In the genomic region with DNA sequence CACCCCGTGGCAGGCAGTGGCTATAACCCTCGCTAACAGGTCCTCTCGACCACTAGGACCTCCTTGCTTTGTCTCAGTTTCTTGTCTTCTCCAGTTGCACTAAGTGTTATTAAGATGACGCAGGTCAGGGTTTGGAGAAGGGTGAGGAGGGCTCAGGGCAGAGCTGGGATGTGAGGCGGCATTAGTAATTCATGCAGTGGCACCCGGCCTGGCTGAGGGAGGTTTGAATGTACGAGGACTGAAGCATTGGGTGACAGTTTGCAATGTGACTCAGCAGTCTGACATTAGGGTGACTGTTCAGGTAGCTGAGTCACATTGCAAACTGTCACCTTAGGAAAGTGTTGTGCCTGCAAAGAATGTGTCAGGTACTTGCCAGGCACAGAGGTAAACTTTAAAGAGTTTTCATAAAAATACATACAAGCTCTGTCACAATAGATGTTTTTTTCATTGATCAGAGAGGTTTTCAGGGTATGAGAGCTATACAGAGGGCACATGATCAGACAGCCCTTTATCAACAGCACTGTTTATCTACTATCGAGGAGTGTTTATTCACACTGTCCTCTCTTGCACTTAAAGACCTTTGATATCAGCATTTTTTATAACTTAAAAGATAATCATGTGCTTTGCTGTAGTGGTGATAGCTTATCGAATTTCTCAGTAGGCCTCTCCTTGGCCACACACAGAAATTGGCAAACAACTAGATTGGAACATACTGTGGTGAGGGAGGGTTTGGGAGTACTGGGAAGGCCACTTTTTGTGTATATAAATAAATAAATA, we compare ENCODE assay signal across 16 mouse cellular contexts. TPM values are rescaled to one million over a fixed set of nuclear protein-coding genes. Genes with fewer than 3 reads are reported as not detected.
DNase-seq lines count a peak whose midpoint lies in the region; ATAC-seq and TF ChIP-seq lines count a peak whose summit lies in the region.
"Had no signal": no experiment of that assay in that cellular context is flagged by ENCODE, and none has a peak within 500 bp of the region (broad histone marks: within the 10 kb centered on the region; RNA-seq: fewer than 3 reads in every experiment).

No protein-coding gene starts in this region.

- H3K36me3 ChIP-seq in liver, embryonic 14.5 days (replicated peaks; ENCODE audit: control insufficient read depth, insufficient read depth, low read depth), result no peaks in the 10 kb centered on the region
- H3K36me3 ChIP-seq: embryonic facial prominence, embryonic 10.5 days; midbrain, embryonic 15.5 days had no signal

- peaks cover 13 to 23% of the 10 kb centered on the region in 2 experiments for H3K4me1 ChIP-seq in liver, embryonic 14.5 days (replicated peaks; ENCODE audit: control insufficient read depth in 2 of 2, insufficient read depth in 2 of 2, low read length in 1 of 2)
- H3K4me1 ChIP-seq: midbrain, embryonic 15.5 days had no signal

- no peak overlapping the region for H3K4me3 ChIP-seq in liver, embryonic 14.5 days (ENCODE audit: insufficient read depth in 1 of 2, low read depth in 2 of 2, low read length in 2 of 2)
- H3K4me3 ChIP-seq: embryonic facial prominence, embryonic 10.5 days; heart, adult 2 months; midbrain, embryonic 15.5 days had no signal

- peak; percentile 63 for TF ChIP-seq EP300 in liver, embryonic 14.5 days (IDR thresholded peaks at IDR 0.05; ENCODE audit: low read depth)

- no peak for TF ChIP-seq CTCF in liver, embryonic 14.5 days (IDR thresholded peaks at IDR 0.05; ENCODE audit: low read depth)

- peak overlapping the region; percentile 15; the same call in 1 of the 2 replicates for H3K4me2 ChIP-seq in liver, embryonic 14.5 days (ENCODE audit: low read depth)
- H3K4me2 ChIP-seq: midbrain, embryonic 15.5 days had no signal

- H3K27ac ChIP-seq in liver, embryonic 14.5 days, result no peak overlapping the region; the same call in 1 of the 2 replicates
- H3K27ac ChIP-seq: heart, adult 2 months; midbrain, embryonic 15.5 days had no signal

- H3K9ac ChIP-seq in liver, embryonic 14.5 days (replicated peaks), result no peak overlapping the region; the same call in 1 of the 2 replicates
- H3K9ac ChIP-seq: midbrain, embryonic 15.5 days had no signal

- peak; percentile 40; the same call in 1 of the 2 replicates for ATAC-seq in erythroid progenitor cell, adult 5-6 weeks (replicated peaks; ENCODE audit: low FRiP score, poor library complexity, severe bottlenecking)
- ATAC-seq in liver, embryonic 14.5 days (ENCODE audit: insufficient read depth), result peak; percentile 82
- ATAC-seq in cerebellum, adult (ENCODE audit: insufficient number of reproducible peaks, low FRiP score, low TSS enrichment), result no peak
- ATAC-seq: inflammation-experienced regulatory T-cells, adult 6 months; midbrain, embryonic 15.5 days had no signal

- DNase-seq in adrenal gland, adult 2 months, result peak; percentile 60
- DNase-seq in adrenal gland, adult 18-20 months (ENCODE audit: low spot score in 2 of 2), result no peak
- peak; percentile 47 for DNase-seq in 3T3-L1 (ENCODE audit: low read depth, low spot score)
- no peak for DNase-seq in liver, embryonic 14.5 days (ENCODE audit: low read depth in 3 of 3, low spot score in 3 of 3)
- DNase-seq in frontal cortex, postnatal 10 days (ENCODE audit: low spot score in 2 of 2), result no peak
- no peak for DNase-seq in left cerebral cortex, postnatal 10 days (ENCODE audit: extremely low spot score in 1 of 2, low spot score in 2 of 2)
- DNase-seq: B cell, adult 2 months; heart, adult 2 months; heart, postnatal 36 days; kidney, postnatal 14 days; layer of hippocampus, postnatal 36 days had no signal

- no peaks in the 10 kb centered on the region for H3K9me3 ChIP-seq in liver, embryonic 14.5 days (ENCODE audit: control insufficient read depth, low read length)
- H3K9me3 ChIP-seq: embryonic facial prominence, embryonic 10.5 days; midbrain, embryonic 15.5 days had no signal

- intact Hi-C loops in left cerebral cortex, postnatal 10 days (cut with DNase I), result no loop called here

- 38% methylated on average over 9 of the region's 9 CpGs for WGBS in liver, embryonic 14.5 days (ENCODE audit: insufficient replicate concordance)

- no peaks in the 10 kb centered on the region for H3K27me3 ChIP-seq in liver, embryonic 14.5 days (ENCODE audit: control insufficient read depth, insufficient read depth, low read length)
- H3K27me3 ChIP-seq: midbrain, embryonic 15.5 days had no signal

RNA-seq across cellular contexts. Expression of a gene that starts 56.7 kb away (rescaled TPM):
- total RNA-seq in adrenal gland, adult 2 months (2021), result 100 to 1,000 TPM; 110 to 120 TPM
- polyA plus RNA-seq in adrenal gland, adult 2 months (2012; rRNA removed), result 6.2 and 8.4 TPM in 2 replicates
- total RNA-seq in adrenal gland, adult 18-20 months (2021), result 100 to 1,000 TPM; 116 to 126 TPM
- total RNA-seq in erythroid progenitor cell, adult 5-6 weeks (2015; ENCODE audit: low replicate concordance), result 45.0 and 51.1 TPM in 2 replicates
- total RNA-seq in erythroid progenitor cell, adult 5-6 weeks (2017; ENCODE audit: low replicate concordance), result 79.0 and 85.2 TPM in 2 replicates
- 18.2 and 28.0 TPM in 2 replicates for polyA plus RNA-seq in liver, embryonic 14.5 days (2012; rRNA removed)
- 69.6 and 72.5 TPM in 2 replicates for polyA plus RNA-seq in liver, embryonic 14.5 days (2014; fragmentation: Nextera tagmentation; extraction: Ambion mirVana)
- 10 to 100 TPM; 54.1 to 54.4 TPM for total RNA-seq in left cerebral cortex, postnatal 10 days (2021)

Comparison
In these comparisons a context has a peak if more than half of its experiments do, and no peak if none do; other contexts are left out.
1. DNase-seq: peak in adrenal gland, adult 2 months (single experiment) and 3T3-L1 (single experiment); none in adrenal gland, adult 18-20 months (0 of 2), liver, embryonic 14.5 days (0 of 3), frontal cortex, postnatal 10 days (0 of 2) and left cerebral cortex, postnatal 10 days (0 of 2).